Mouse (Mus musculus): ENCODE results near the gene Lekr1. TPM values are rescaled to one million over a fixed set of nuclear protein-coding genes. Genes with fewer than 3 reads are reported as not detected.

Gene Lekr1
- total RNA-seq, 2 experiments from 2014 or later, result 0.38 to 0.92 TPM

GRCm38 (mm10) chr3:65654541-65655206, 11.4 kb upstream of the Lekr1 start:
- intact Hi-C loops (cut with DNase I; ENCODE audit: low total_unique reads), result no loop called here
- DNase-seq, result no peak

DNA sequence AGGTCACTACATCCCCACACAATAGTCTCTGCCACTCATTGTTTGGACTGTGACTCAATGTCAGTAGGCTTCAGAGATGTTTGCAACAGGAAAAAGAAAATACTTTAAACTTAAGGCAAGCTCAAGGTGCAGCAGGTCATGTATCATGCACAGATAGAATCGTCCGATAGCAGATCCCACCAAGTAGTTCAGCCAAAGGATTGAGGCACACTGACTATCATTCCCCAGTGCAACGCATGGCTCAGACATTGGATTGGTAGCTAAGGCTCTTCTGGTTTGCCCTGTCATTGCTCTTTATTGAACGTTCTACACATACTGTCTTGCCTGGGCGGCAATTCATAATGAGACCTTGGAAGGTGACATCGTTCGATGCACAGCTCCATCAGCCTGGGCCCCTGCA, 9.6 kb upstream of the Lekr1 start:
- intact Hi-C loops (cut with DNase I; ENCODE audit: low total_unique reads), result no loop called here
- no peak for DNase-seq

GRCm38 (mm10) chr3:65656902-65657660, 8.9 kb upstream of the Lekr1 start:
- intact Hi-C loops (cut with DNase I; ENCODE audit: low total_unique reads), result no loop called here
- no peak for DNase-seq

DNA sequence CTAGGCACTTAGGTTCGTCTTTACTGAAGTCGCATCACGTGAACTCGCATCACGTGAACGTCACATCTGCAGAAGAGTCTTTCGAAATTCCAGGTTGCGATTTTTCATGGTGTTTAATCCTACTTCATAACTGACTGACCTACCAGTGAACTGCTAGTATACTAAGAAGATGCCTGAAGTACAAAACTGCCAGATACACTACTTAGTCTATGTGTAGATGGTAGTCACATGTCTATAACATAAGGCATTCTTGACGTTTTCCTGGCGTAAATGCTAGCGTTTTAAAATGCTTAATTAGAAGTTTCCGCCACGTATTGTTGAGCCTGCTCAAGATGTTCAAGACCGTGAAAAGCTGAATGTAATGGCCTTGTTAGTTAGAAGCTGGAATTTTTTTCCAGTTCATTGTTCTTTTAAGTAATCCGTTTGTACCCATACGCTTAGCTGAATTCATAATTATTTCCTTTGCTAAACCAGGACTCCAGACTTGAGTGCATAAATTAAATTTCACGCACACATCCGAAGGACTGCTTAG, 7.9 kb upstream of the Lekr1 start:
- intact Hi-C loops (cut with DNase I; ENCODE audit: low total_unique reads), result no loop called here
- DNase-seq, result no peak

DNA sequence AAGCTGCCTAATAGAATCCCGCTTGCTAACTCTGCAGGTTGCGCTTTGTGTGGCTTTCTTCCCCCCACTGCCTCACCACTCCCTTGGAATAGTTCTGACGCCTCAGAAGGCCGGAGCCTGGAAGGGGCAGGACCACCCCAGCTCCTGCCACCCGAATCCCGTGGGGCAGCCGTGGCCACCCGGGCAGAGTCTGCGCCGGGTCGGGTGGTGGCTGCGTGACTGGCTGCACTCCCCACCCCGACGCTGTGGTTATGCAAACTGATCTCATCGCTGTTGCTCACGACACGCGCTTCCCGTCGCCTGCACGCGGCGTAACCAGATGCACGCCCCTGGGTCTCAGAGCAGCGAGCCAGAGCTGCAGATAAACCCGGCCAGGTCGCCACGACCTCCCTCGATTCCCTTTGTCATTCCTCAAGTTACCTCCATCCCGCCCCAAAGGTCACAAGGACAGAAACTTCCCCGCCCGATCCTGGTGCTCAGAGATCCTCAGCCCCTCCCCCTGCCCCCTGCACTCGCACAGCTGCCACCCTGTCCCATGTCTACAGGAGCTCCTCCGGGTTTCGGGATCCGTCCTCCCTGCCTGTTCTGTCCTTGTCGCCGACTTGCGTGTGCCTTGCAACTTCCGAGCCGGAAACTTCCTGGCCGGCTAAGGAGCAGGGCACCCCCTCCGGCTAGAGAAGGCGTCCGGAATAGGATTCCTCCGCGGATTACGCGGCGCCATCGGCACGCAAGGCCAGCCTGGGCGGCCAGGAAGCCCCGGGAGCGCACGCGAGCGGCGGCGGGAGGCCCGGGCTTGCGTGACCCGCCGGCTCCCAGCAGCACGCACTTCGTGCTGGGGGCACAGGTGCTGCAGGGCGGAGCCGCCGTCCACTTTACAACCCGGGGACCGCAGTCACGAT, 7.1 kb upstream of the Lekr1 start:
- peak; percentile 71 for DNase-seq
- intact Hi-C loops (cut with DNase I; ENCODE audit: low total_unique reads), result no loop called here

GRCm38 (mm10) chr3:65659620-65659932, 6.5 kb upstream of the Lekr1 start:
- intact Hi-C loops (cut with DNase I; ENCODE audit: low total_unique reads), result no loop called here
- DNase-seq, result no peak

- intact Hi-C loops (cut with DNase I; ENCODE audit: low total_unique reads), result no loop called here
- DNase-seq, result no peak
These were observed 5.7 kb upstream of the Lekr1 start for GRCm38 (mm10) chr3:65660336-65660735.

GRCm38 (mm10) chr3:65661731-65662130, 4.3 kb upstream of the Lekr1 start:
- intact Hi-C loops (cut with DNase I; ENCODE audit: low total_unique reads), result no loop called here
- no peak for DNase-seq

- intact Hi-C loops (cut with DNase I; ENCODE audit: low total_unique reads), result no loop called here
- no peak for DNase-seq
These were observed 2.9 kb upstream of the Lekr1 start for GRCm38 (mm10) chr3:65663176-65663575.

GRCm38 (mm10) chr3:65670216-65670615, 4.2 kb downstream of the Lekr1 start:
- intact Hi-C loops (cut with DNase I; ENCODE audit: low total_unique reads), result loop anchor here (10.0 kb wide), 2 partner anchors 195 to 255 kb away; no protein-coding TSS in a partner anchor
- peak; percentile 14 for DNase-seq

- DNase-seq, result no peak
- intact Hi-C loops (cut with DNase I; ENCODE audit: low total_unique reads), result loop anchor here (10.0 kb wide), 2 partner anchors 191 to 251 kb away; no protein-coding TSS in a partner anchor
These were observed 7.7 kb downstream of the Lekr1 start for GRCm38 (mm10) chr3:65673725-65674124.

- intact Hi-C loops (cut with DNase I; ENCODE audit: low total_unique reads), result no loop called here
- no peak for DNase-seq
These were observed 14.6 kb downstream of the Lekr1 start for GRCm38 (mm10) chr3:65680612-65681011.

GRCm38 (mm10) chr3:65689705-65690104, 23.7 kb downstream of the Lekr1 start:
- intact Hi-C loops (cut with DNase I; ENCODE audit: low total_unique reads), result no loop called here
- DNase-seq, result no peak

- intact Hi-C loops (cut with DNase I; ENCODE audit: low total_unique reads), result no loop called here
- DNase-seq, result no peak
These were observed 24.8 kb downstream of the Lekr1 start for GRCm38 (mm10) chr3:65690850-65691249.

- DNase-seq, result no peak
- intact Hi-C loops (cut with DNase I; ENCODE audit: low total_unique reads), result no loop called here
These were observed 33.7 kb downstream of the Lekr1 start for GRCm38 (mm10) chr3:65699704-65700103.

- intact Hi-C loops (cut with DNase I; ENCODE audit: low total_unique reads), result no loop called here
- no peak for DNase-seq
These were observed 48.3 kb downstream of the Lekr1 start for GRCm38 (mm10) chr3:65714372-65714771.

DNA sequence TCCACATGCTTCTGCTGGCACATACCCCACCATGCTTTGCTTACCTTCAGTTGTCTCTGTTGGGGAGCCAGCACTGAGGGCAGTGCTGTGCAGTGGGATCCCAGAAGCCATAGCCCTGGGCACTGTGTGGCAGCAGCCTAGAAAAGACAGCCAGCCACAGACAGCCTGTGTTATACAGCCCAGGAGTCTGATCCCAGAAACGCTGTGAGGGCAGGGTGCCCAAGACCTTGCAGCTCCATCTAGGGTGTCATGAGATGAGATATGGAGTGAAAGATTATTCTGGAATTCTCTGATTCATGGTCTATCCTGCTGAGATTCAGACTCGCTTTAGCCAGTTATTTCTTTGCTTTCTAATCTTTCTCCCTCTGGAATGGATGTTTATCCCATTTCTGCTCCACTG, 51.4 kb downstream of the Lekr1 start:
- DNase-seq, result no peak
- intact Hi-C loops (cut with DNase I; ENCODE audit: low total_unique reads), result no loop called here

DNA sequence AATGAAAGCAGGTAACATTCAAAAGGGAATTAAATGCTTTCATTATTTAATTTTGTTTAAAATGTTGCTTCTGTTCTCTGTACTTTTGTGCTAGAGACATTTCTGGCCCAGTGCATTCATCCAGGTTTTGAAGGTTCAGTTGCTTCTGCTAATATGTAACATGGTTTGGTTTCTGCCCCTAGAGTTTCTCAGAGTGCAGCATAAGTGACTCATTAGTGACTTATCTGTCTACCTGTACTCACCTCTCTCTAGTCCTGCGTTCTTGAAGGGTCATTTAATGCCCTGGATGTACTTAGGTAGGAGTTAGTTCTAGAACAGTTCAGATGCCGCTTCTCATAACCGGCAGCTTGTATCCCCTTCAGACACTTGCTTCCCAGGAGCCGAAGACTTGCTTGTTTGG, 56.9 kb downstream of the Lekr1 start:
- intact Hi-C loops (cut with DNase I; ENCODE audit: low total_unique reads), result no loop called here
- no peak for DNase-seq

- intact Hi-C loops (cut with DNase I; ENCODE audit: low total_unique reads), result no loop called here
- DNase-seq, result no peak
These were observed 57.6 kb downstream of the Lekr1 start for GRCm38 (mm10) chr3:65723664-65724063.

DNA sequence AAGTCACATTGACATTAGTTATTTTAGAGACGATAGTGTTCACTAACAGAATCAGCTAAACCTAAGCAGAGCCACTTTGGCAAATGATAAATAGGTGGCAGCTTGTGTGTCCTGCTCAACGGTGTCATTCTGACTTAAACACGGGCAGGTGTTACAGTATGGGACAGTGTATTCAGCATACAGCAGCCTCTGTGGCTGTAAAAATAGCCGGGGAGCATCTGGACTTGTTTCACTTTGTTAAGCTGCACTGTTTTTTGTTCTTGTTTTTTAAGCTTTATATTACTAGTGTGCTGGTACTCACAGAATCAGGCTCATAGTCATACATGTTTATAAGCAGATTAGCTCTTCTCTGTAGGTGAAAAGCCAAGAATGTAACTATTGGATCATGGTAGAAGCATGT, 71.8 kb downstream of the Lekr1 start:
- intact Hi-C loops (cut with DNase I; ENCODE audit: low total_unique reads), result no loop called here
- DNase-seq, result no peak
